Mouse (Mus musculus): ENCODE results near the gene Nsun2.
"Not testable (repeated sequence)": the region's sequence is repeated elsewhere in the genome, so short reads cannot be mapped to it uniquely, and the experiment has no call there.

Nsun2 gene

DNA sequence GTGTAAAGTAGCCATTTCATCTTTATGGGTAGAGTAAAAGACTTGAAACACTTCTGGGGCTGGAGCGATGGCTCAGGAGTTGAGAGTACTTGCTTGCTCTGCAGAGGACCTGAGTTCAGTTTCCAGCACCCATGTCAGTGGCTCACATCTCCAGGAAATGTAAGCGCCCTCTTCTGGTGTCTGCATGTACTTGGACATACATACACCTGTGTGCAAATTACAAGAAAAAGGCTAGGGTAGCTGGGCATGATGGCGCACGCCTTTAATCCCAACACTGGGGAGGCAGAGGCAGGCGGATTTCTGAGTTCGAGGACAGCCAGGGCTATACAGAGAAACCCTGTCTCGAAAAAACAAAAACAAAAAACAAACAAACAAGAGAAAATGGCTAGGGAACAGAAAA lies 102.3 kb downstream of the Nsun2 start:
- DNase-seq (ENCODE audit: low spot score in 2 of 2) = not testable (repeated sequence)

DNA sequence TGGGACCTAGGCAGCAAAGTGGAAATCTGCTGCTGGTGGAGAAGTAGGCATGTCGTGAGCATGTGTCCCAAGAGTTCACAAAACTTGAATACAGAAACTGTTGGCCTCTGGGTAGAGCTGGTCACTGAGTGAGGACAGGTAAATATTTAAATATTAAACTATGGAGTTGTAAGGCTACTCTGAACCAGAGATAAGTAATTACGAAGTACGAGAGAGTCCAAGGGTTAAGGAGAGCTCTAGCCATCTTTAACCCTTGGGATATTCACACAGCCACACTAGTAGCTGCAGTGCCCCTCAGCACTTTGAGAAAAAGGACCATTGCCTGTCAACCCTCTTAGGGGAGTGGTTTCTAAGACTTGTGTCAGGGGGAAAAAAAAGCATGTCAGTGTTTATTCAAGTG lies 102.8 kb downstream of the Nsun2 start:
- DNase-seq (ENCODE audit: low spot score in 2 of 2) = no peak

DNA sequence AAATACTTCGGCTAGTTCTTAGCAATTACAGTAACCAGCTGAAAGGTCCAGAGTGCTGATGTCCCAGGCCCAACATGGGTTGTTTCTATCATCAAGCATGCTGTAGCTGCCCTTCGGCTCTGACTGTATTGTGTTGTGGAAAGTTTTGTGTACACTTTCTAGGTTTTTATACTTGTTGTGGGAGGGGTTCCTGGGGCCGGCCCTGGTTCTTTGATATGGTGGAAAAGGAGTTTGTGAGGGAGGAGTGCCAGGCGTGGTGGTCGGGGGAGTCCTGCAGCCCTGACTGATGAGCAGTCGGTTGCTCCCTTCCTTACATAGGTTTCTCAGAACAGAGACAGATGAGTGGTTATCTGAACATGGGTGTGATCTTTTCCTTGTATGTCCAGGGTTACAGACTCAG lies 103.3 kb downstream of the Nsun2 start:
- DNase-seq (ENCODE audit: low spot score in 2 of 2) = no peak

DNA sequence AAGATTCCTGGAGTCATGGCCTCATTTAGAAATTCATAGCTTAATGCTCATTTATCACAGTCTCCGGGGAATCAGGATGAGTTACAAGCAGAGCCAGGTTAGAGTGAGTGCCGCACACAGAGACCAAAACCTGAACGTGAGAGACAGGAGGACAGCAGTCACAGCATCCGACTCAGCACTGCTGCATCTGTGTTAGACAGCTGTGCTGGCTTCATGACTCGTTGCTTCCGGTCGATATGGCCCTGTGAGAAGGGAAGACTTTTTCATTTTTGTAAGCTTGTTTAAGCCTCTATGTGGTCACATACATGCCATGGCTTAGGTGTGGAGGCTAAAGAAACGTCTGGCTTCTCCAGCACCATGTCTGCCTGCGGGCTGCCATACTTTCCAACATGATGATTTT lies 104.1 kb downstream of the Nsun2 start:
- no peak for DNase-seq (ENCODE audit: low spot score in 2 of 2)

DNA sequence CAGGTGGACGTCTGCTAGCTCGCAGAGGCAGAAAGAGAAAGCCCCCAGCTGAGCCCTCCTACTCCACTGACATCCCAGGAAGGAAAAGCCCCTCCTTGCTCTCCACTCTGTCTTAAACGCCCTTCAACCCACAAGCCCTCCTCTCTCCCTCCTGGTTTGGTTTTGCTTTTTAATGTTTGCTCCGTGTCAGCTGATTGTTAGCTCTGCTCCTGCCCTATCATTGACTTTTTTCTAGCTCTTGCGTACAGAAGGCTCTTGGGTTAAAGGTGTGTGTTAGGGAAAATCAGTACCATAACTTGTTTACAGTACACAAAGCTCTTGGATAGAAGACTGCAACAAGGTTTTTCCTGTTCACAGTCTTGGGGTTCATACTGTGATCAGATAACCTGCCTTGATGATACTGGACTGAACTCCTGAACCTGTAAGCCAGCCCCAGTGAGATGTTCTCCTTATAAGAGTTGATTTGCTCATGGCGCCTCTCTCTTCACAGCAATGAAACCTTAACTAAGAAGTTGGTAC lies 104.6 kb downstream of the Nsun2 start:
- DNase-seq (ENCODE audit: low spot score in 2 of 2) = peak in 1 of 2 experiments; percentile 1

DNA sequence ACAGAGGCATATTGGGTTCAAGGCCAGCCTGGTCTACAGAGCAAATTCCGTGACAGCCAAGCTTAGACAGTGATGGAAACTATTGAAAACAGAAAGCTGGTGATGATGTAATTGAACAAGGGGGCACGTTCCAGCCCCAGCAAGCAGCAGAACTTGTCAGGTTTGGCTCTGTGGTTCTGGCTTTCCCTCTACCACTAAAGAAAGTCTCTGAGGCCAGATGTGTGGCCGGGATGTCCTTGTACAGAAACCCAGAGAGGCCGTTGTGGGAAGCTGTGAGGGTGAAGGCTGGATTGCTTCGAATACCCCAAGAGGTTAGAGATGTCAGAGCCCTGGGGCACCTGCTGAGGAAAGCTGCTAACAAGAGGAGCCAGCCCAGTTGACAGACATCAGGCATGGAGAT lies 105.7 kb downstream of the Nsun2 start:
- DNase-seq (ENCODE audit: low spot score in 2 of 2) = peak in 1 of 2 experiments; percentile 10

DNA sequence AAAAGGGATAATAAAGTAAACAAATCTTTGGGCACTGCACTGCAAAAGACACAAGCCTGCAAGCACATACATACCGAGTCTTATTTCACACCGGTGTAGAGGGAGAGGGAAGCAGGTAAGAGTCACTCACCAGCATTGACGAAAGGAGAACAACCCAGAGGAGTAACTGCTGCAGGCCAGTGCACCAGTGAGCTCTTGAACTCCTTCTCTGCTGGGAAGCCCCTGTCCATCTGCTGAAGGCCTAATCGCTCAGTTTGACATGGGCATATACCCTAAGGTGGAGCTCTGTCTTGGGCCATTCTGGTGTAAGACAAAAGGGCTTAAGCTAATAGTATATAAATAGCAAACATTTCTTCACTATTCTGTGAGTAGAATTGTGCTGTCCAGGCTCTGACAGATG lies 106.6 kb downstream of the Nsun2 start:
- DNase-seq (ENCODE audit: low spot score in 2 of 2) = peak in 1 of 2 experiments; percentile 7

DNA sequence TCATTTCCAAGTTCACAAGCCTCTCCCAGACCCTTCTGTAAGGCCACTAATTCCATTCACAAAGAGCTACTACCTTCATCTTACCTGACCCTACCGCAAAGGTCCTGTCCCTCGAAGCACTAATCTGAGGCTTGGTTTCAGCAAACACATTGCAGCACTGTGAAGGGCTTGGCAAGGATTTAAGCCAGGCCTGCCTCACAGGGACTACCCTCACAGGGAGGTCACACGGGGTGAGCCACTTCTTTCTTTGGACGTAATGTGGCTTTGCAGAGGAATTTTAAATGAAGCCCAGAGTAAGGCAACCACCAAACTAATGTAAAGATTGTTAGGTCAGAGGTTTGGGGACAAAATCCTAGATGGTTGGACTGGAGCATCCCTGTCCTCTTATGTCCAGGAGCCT lies 107.0 kb downstream of the Nsun2 start:
- no peak for DNase-seq (ENCODE audit: low spot score in 2 of 2)

DNA sequence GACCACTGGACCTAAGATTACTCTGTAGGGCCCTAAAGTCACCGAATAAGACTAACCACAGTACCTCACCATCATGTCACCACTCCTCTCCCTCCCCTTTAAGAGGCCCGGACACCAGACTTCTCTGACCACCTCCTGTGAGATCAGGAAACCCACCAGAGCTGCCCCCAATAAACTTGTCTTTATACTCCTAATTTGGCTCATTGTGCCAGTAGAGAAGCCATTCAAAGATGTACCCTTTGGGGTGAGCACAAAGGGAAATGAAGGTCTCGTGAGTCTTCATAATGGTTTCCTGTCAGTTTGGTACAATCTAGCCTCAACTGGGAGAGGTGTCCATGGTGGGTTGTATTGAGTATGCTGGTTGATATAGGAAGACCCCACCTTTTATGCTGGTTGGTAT lies 107.5 kb downstream of the Nsun2 start:
- peak in 1 of 2 experiments; percentile 26 for DNase-seq (ENCODE audit: low spot score in 2 of 2)

DNA sequence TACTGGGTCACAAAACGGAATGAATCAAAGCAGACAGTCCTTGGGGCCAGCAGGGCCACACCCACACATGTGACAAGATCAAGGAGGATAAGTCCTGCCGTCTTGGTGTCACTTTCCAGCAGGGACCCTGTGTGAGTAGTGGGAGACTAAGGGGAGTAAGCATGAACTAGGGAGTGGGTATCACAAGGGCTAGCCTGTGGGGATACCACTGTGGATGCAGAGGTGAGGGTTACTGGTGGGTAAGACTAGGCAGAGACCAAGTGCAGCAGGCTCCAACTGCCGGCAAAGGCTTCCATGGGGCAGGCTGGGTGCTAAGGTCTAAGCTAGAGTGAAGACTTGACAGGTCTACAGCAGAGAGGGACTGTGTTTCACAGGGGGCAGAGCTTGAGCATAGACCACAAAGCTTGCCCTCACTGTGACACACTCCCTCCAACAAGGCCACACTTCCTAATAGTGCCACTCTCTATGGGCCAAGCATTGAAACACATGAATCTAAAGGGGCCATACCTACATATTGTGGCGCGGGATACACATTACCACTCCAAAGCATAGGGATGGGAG lies 109.2 kb downstream of the Nsun2 start:
- peak in 1 of 2 experiments; percentile 51 for DNase-seq (ENCODE audit: low spot score in 2 of 2)

DNA sequence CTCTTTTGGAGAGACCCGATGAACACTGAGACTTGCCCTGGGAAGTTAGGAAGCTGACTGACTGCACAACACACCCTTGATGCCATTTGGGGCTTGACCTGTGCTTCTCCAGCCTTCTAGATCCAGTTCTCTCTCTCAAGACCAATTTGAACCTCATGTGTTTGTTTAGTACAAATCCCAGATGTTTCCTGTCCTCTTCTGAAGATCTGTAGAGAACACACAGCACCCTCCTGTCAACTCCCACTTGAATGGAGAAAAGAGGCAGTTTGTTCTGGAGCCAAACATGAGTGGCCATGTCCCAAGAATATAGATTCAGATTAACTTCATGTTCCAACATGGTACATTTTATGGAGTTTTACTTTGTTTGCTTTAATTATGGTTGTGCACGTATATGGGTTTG lies 110.4 kb downstream of the Nsun2 start:
- DNase-seq (ENCODE audit: low spot score in 2 of 2) = no peak

DNA sequence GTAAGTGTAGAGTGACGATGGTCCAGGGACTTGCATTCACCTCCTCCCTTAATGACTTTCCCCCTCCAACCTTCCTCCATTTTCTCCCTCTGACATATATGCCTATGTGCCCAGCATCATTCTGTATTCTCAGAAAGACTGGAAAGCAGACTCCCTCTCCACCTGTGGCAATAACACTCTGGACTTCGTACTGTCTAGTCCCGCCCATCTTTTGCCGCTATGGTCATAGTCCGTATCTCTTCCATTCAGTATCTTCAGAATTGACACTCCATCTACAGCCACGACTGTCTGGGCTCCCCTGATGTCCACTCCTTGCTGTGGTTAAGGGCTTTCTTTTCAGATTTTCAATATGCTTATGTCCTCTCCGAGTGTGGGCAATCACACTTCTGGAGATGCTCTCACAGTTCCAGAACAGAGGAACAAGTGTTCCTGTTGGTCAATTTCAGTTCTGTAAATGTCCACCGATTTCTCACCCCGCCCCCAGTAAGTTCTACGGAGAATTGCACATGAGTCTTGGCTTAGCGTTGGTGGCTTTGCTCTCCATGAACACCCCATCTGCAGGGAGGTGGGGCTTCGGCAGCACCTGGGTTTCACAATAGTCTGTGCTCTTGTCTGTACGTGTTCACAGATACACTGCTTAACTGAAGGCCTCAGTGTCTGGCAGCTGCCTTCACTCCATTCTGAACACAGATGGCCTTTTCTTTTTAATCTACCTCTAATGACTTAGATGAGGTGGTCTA lies 111.1 kb downstream of the Nsun2 start:
- DNase-seq (ENCODE audit: low spot score in 2 of 2) = peak in 1 of 2 experiments; percentile 43

DNA sequence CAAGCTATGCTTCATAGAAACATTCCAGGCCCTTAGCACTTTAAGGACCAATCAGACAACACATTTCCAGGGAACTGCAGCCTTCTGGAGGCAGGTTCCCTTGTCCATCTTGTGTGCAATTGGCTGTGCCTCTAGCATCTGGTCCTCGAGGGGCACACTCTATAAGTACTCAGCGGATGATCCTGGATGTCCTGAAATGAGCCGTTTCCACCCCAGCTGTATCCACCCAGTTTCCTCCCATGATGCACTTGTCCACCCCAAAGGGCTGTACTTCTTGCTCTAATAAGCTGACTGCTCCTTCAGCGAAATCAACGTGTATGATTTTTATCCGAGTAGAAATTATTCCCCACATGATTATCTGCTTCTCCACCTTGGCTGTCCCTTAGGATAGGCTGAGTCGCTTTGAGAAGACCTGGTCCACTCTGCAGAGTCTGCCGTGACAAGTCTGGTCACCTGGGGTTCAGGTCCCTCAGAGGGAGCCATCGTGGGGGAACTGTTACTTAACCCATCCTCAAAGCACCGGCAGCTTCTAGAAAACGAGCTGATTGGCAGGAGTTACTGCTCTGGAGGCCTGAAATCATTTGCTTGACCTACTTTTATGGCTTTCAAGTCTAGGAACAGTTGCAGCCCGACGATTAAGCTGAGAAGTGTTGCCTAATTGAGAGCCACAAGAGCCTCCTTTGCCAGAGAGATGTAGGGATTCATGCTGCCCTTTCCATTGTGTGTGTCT lies 112.3 kb downstream of the Nsun2 start:
- no peak for DNase-seq (ENCODE audit: low spot score in 2 of 2)

DNA sequence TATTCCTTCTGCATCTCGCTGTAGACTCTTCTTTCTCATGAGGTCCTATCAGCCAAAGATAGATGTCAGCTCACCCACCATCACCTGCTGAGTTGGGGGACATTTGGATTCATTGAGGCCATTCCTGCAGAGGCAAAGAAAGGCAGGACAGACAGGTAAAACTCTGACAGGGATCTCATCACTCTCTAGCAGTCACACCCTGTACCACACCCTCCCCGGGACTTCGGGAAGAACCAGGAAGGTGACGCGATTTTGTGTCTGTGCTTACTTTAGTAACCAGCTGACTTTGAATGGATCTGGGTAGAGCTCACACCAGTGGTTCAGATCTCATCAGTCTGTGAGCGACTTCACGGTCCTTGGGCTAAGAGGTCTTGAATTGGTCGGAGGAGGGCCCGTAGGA lies 112.9 kb downstream of the Nsun2 start:
- DNase-seq (ENCODE audit: low spot score in 2 of 2) = no peak

DNA sequence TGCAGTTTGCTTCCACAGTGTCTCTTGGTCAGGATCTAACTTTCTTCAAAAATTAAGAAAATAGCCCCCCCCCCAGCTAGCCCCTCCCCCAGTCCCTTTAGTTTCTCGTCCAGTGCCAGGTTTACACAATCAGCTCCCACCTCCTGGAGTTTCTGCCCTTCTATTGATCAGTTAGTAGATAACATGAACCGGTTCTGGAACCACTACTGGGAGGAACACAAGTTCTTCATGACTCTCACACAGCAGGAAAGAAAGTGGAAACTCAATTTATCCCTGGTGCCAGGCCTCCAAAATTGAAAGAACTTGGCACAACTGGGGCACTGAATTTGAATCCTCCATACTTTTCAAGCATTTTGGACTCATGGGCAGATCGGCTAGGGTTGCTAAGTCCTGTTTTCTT lies 121.0 kb downstream of the Nsun2 start:
- peak in 1 of 2 experiments; percentile 15 for DNase-seq (ENCODE audit: low spot score in 2 of 2)

DNA sequence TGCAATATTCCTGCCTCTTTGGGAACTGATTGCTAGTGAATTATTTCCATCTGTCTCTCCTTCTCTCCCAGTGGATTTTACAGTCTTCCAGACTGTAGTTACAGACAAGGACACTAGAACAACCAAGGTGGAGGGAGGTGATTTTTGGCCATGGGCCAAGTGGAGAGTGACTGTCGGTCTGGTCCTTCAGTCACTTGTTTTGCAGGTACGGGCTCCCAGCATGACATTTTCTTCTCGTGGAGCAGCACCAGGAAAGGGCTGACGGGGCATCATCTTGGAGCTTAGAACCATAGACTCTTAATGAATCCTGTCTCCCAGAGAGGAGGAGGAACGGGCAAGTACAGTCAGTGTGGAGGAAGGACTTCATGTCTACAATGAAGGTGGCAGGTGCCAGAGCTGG lies 138.6 kb downstream of the Nsun2 start:
- peak in 1 of 2 experiments; percentile 31 for DNase-seq (ENCODE audit: low spot score in 2 of 2)

DNA sequence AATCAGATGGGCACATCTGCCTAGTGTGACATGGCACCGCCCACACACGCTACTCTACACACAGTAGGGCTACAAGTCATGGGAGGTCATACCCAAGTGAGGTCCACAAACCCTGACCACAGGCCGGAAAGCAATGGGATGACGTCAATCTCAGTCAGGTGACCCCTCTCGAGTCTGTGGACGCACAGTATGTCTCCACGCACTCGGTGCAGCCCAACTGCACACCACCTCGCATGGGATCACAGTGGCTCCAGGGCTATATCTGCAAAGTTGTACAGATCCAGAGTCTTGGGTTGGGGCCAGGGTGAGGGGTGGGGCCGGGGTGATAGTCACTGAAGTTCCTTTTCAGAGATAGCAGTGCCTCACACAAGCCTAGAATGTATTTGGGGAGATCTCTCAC lies 139.0 kb downstream of the Nsun2 start:
- peak; percentile 4 to 42 for DNase-seq (ENCODE audit: low spot score in 2 of 2)

DNA sequence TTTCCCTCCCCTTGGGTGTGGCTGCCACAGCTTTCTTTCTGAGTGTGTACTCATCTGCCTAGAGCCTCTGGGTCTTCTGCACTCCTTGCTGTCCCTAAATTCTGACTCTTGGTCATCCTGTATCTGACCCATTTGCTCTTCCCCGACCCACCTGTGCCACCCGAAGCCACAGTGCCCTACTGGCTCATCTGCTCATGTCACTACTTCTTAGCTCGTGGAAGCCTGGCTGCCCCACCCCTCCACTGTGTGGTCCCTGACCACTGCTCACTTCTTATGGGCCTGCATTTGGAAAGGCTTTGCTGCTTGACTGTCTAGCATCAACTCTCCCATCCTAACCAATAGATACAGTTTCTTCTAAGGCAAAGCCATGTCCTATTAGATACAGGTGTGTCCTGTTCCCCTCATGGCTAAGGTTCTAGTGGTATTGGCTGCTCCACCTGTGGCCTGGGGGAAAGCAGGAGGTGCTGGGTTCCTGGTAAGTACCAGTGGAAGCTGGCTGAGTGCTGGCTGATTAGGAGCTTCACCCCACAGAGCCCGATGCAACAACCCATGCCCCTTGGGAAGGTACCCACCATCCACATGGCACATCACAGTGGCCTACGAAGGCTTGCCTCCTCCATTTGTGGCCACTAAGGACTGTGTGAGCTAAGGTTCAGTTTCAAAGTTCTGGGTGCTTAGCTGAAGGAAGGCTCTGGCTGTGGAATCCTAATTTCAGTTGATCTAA lies 139.8 kb downstream of the Nsun2 start:
- peak; percentile 8 to 50 for DNase-seq (ENCODE audit: low spot score in 2 of 2)

DNA sequence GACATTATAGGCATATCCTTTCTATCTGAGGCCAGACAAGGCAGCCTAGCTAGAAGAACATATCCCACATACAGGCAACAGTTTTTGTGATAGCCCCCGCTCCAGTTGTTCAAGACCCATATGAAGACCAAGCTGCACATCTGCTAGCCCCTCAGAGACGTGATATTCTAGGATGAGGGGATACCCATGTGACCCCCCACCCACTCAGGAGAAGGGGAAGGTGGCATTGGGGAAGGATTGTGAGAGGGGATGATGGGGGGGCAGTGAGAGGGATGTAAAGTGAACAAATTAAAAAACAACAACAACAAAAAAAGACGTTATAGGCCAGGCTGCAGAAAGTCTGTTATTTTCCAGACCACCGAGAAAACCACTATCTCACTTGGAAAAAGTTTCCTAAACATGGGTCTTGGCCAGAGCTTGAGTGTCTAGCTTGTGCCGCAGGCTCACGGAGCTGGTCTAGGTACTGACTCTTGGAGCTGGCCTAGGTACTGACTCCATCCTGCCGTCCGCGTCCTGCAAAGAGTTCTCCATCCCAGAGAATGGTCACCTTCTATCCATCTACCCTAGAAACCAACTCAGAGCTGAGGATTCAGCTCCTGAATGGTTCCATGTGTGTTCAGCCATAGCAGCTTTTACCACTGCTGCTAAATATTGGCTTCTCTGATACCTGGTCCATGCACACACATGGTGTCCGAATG lies 140.5 kb downstream of the Nsun2 start:
- DNase-seq (ENCODE audit: low spot score in 2 of 2) = peak; percentile 5 to 28

Data from spleen, postnatal 4 days (tissue).